Mouse (Mus musculus) brain, adult 2 months (tissue): ENCODE results near the gene Slc4a1.

Experiments
- DNase-seq: peaks from one replicate; pipeline ENCODE4 v3.0.0; 2011; ENCODE audit warnings: low read depth, low spot score

The Slc4a1 gene

DNA sequence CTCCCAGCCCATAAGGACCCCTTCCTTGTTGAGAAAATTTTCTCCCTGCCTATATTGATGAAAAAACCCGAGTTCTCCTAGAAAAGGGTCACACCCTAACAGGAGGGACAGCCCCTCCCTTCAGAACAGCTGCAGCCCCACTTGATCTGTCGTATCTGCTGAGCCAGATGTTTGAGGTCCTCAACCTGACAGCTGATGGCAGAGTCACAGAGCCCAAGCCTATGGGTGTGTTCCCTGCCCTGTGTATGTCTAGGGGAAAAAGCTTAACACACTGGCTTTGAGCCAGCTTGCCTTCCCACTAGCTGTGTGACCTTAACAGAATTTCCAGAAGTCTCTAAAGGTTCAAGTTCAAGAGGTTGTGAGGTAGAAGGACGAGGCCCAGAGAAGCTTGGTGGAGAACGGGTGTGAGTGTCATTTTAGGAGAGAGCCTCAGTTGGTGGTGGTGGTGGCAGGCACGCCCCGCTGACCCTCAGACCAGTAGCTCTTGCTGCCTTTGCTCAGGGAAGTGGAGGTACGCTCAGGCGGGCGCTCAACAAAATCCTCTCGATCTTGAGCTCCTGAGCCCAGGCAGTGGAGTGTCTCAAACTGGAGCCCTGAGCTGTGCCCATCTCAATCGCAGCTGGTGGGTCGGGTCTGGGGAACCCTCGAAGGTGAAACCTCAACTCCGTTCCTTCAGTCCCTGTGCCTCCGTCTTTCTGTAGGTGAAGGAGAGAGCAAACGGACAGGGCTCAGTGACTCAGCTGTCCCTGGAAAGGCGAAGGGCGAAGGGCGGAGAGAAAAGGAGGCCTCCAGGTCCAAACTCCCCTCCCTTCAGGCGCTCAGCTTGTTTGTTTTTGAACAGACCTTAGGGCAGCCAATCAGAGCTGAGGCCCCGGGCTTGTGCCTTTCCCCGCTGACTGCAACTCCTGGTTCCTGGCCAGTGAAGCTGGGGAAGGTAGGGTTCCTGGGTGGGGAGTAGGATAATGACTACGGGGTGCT is 9.5 kb upstream of the Slc4a1 start:
- DNase-seq: peak; percentile 84

DNA sequence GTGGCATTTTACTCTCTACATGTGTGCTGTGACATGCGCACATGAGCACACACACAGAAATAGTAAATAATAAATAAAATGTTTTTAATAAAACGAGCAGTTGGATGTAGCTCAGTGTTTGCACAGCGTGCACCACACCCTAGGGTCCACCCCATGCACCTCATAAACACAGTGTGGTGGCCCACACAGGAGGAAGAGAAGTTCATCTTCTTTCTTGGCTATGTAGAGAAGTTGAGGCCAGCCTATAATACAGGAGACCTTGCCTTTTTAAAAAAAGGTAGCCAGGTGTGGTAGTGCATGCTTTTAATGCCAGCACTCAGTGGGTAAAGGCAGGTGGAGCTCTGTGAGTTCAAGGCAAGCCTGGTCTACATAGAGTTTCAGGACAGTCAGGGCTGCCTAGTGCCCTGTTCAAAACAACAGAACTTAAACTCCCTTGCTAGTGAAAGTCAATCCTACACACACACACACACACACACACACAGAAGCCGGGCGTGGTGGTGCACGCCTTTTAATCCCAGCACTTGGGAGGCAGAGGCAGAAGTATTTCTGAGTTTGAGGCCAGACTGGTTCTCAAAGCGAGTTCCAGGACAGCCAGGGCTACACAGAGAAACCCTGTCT is 8.2 kb upstream of the Slc4a1 start:
- DNase-seq: no peak

DNA sequence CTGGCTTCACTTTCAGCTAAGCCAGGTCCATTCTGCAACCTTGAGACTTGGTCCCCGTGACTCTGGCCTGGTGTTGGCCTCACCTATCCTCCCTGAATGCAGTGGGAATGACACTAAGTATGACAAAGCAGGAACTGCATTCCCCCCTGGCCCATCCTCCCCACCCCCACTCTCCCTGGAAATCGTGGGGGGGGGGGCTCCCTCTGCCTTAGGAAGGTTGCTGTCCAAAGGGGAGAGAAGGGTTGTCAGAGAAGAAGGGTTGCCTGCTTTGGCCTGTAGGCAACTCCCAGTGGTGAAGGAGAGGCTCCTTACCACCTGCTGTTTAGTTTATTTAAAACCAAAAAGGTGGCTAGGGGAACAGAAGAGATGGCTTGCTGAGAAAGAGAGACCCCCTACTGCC is 7.6 kb upstream of the Slc4a1 start:
- no peak for DNase-seq

DNA sequence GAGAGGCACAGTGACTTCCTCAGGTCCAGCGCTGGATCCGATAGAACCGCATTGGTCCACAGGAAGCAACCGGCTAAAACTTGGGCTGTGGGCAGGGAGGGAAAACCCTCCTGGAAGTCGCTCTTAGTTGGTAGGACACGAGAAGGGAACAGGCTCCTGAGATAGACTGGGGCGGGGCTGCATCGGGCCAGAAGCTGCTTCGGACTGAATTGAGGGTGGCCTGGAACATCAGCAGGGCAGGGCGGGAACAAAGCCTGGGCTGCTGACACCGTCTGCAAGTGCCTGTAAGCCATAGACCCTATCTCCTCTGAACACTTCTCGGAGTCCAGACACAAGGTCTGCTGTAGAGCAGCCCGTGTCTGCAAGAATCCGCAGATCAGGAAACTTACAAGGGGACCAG is 6.9 kb upstream of the Slc4a1 start:
- no peak for DNase-seq

DNA sequence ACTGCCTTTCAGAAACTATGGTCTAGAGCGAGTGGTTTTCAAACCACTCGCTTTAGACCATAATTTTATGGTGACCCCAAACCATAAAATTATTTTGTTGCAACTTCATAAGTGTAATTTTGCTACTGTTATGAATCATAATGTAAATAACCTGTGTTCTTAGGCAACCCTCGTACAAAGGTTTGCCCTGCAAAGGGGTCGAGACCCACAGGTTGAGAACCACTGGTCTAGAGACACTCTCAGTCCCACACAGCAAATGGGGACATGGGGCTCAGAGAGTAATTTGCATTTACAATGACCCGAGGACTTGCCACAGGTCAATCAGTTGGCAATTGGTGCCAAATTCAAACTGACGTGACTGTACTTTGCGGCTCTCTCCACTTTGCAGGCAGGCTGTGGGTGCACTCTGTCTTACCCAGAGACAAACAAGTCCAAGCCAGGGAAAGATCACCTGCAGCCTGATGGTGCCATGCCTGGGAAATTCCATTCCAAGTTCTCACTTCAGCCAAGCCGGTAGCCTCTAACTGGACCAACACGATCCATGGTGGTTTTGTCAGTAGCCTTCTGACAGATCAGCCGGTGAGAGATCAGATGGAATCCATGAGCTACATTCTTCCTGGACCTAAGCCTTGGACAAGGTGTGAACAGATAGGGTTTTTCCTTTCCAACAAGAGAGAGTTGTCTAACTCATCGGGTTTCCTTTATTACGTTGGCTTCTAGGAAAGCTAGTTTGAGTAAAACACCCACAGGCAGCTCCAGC is 6.1 kb upstream of the Slc4a1 start:
- DNase-seq: no peak

DNA sequence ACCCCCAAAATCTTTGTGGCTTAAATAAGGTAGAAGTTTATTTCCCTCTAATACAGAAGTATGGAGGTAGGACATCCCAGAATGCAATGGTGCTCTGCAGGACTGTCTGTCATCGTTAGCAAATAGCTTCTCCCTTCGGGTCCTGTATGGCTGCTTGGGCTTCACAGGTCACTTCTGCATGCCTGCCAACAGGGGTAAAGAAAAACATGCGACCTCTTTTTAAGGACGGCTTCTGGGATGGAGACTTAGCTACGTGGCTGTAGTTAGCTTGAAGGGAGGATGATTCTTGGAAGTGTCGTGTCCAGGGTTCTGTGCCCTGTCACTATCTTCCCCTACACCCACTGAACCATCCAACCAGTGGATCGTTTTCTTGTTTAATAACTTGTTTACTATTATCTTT is 4.3 kb upstream of the Slc4a1 start:
- DNase-seq: no peak

DNA sequence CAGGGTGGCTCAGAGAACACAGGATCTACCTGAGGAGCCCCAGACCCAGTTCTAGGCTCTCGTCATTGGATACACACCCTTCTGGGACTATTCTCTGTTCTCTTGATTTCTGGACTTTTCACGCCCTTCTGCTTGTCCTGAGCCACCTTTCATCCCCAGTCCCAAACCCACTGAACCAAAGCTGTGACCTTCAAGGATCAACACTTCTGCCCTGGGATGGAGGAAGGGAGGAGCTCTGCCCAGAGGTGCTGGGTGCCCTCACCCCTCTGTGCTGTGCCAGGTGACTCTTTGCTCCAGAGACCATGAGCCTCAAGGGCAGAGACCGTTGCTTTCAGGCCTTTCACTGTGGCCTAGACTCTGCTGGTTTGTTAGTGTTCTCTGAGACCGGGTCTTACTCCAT is 3.3 kb upstream of the Slc4a1 start:
- DNase-seq: no peak

DNA sequence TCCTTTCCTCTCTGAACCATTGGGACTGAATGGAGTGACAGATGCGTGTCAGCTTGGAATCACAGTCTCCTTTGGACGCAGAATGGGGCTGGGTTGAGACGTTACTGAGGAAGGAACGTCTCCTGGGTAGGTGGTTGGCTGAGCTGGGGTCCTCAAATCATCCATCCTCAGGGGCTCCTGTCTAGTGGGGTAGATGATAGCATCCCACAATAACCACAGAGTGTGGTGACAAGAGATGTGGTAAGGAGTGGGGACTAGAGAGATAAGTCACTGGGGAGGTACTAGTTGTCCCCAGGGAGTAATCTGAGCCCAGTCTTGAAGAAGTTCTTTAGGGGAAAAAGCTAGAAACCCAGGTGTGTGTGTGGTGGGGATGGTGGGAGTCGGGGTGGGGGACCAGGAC is 2.3 kb upstream of the Slc4a1 start:
- DNase-seq: no peak

DNA sequence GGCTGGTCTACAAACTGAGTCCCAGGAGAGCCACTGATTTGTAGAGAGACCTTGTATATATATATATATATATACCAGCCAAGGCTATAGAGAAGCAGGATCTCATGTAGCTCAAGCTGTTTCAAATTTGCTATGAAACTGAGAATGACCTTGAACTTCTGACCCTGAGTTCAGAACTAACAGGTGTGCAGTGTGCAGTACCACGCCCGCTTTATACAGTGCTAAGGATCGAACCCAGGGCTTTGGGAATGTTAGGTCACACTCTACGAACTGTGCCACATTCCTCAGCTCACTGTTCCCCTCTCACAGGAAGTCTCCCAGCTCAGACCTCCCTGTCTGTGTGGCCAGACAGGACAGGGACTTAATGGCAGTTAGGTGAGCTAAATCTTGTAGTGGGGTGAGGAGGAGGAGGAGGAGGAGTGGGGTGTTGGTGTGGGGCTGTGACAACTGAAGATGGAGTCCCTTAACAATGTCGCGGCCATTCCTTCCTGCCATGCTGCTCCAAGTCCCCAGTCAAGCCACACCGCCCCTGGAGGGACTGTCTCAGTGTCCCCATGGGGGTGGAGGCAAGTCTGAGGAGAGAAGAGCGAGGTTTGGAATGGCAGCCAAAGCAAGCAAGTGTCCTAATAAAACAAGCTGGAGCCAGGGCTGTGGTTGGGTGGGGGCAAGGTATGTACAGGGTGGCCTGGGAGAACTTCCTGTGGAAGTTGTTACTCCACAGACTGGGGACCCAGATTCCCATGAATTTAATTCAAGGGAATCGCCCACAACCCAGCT is 1.7 kb upstream of the Slc4a1 start:
- no peak for DNase-seq

DNA sequence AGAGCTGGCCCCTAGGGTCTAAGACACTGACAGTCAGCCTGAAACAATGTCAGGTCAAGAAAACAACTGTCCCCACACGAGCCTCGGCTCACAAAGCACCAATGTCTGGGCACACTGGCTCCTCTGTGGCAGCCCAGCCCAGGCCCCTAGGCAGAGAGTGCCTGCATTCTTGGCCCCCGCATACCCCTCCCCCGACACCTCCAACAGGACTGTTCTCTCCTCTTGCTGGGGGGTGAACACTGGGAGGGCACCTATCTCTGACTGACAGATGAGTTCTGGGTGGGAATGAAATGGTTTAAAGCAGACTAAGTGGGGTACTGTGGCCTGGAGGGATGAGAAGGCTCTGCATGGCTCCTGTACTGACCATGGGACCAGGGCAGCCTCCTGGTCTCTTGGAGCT is 304 bp downstream of the Slc4a1 start:
- no peak for DNase-seq

DNA sequence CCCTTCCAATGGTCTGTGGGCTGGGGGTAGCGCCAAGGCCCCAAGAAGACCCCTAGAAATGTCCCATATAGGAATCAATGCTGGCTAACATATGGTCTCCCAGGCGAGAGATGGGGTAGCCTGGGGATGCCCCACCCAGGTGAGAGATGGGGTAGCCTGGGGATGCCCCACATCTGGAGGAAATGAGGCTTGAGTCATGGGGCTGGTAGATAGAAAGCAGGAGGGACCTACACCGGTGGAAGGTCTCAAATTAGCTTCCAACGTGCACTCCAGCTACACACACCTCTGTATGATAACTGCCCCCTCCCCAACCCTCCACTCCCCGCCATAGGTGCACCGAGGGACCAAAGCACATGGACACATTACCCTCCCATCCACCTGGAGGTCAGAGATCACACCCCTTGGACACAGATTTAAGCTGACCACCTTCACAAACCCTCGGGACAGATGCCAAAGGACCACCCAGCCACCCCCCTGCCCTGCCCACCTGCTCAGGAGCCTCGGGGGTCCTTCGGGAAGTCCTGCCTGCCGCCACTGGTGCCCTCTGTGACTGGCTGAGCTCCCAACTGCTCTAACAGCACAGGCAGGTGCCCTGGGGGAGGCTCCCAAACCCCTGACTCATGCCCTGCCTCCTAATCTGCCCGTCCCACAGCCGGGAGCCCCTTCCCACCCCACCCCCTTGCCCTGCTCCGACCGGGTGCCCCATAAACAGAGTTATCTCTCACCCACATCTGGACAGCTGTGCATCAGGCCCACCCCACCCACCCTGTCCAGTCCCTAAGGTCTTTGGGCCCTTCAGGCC is 1.2 kb downstream of the Slc4a1 start:
- DNase-seq: no peak

DNA sequence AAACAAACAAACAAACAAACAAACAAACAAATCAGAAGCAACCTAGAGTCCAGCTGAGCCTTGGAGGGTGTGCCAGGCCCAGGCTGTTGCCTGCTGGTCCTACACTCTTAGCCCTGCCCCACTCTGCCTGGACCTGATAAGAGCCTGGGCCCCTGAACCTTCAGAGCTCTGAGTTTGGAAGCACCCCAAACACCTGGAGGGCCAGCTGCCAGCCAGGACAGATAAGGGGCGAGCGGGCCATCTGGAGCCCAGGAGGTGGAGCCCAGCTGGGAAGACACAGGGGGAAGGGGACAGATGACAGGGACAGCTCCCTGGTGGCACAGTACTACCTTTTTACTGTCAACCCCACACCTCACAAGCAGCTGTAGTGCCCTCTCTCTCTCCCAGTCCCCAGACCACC is 2.4 kb downstream of the Slc4a1 start:
- no peak for DNase-seq

DNA sequence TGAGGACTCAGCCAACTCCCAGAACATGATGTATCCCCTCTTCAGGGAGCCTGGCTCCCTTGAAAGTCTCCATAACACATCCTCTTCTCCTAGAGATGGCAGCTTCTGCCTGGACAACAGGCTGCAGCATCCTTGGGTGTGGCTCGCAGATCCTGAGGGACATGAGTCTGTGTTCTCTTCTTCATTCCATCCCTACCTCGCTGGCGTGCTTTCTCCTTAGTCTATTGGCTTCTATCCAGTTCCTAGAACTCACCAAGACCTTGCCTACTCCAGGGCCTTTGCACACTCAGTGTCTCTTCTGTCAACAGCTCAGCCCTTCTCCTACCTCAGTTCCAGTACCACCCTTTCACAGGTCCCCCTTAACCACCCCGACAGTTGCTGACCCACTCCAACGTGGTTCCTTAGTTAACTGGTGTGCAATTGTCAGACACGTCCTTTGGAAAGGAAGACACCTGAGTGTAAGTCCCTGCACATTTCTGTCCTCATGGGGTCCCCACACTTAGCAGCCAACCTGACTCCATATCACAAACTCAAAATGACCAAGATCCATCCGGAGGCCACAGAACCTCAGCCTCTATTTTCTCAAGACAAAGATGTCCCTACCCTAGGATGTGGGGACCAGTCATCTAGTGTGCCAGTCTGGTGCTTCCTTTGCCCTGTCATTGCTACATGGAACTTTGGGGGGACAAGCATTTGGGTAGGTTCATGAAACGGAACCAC is 4.1 kb downstream of the Slc4a1 start:
- no peak for DNase-seq

DNA sequence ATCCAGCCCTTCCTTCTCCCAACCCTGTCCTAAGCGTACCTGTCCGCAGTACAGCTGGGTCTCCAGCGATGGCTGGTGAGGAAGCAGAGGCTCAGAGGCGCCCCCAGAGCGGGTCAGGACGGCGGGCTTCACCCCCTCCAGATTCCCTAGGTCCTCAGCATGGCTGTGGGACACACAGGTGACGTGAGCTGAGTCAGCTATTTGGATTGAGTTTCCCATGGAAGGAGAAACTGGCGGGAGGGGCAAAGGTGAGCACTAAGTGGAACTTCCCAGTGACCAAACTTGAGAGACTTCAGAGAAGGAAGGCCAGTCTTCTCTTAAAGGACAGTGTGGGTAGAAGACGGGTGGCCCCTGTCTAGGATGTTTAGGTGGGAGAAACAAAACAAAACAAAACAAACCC is 7.6 kb downstream of the Slc4a1 start:
- DNase-seq: no peak

DNA sequence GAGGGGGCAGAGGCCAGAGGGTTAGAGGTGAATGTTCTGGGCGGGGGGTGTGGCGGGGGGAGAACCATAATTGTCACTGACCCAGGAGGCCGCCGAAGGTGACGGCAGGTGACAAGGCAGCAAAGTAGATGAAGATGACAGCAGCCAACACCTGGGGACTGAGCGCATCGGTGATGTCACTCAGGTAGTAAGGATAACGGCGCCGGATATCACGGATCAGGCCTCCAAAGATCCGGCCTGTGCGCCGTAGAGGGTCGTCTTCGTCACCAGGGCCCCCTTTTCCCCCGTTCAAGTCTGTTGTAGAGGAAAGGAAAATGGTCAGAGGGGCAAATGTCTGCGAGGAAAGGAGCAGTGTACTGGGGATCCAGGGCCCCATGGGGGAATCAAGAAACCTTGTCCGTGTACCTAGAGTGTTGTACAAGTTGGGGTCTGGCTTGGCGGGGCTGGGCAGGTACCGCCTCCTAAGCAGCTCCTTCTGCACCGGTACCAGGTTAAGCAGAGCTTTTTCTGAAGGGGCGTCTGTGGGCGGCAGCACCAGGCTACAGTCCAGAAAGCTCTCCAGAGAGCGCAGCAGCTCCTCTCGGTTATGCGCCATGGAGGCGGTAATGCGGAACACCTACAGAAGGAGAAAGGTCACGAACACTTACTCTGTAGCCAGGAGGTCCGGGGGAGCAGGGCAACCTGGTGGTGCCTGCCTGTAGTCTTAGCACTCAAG is 9.2 kb downstream of the Slc4a1 start:
- DNase-seq: no peak

DNA sequence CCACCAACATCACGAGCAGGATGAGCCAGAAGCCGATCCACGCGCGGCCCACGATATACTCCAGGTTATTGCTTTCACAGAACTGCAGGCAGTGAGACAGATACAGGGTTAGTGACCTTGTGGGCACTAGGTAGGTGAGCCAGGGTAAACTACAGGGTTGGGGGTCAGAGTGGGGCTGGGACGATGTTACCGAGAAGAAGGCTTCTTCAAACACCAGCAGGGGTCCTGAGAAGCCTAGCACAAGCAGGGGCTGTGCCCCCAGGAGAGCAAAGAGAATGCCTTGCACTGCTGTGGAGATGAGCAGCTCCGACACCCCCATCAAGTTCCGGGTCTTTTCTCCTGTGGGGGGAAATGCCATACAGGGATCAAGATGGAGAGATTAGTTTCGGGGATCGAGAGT is 9.8 kb downstream of the Slc4a1 start:
- no peak for DNase-seq

DNA sequence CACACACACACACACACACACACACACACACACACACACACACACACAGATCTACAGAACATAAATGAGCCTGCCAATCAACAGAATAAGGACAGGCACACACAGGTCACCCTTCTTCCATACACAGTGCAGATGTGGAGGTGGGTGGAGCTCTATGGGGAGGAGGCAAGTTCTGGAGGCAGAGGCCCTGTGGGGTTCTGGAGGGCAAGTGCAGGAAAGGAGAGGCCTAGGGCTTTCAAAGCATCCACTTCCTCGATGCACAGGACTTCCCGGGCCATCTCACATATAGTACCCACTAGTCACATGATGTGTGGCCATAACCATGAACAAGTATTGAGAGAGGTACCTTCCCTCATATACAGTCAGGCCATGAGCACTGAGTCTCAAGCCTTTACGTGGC is 10.5 kb downstream of the Slc4a1 start:
- no peak for DNase-seq

DNA sequence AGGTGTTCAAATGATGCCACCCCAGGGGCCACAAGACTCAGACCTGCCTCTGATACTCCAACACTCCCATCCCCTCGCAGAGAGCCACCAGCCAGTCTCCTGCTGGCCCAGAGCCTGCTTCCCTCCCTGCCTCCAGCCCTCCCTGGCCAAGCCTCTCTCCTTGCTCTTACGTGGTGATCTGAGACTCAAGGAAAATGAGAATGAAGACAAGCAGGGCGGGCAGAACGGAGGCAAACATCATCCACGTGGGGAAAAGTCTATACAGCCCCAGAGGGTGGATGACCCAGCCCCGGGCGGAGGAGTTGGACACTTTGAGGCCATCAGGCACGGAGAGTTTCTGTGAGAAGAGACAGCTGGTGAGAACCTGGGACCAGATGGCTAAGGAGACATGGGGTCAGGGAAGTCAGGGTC is 13.0 kb downstream of the Slc4a1 start:
- peak; percentile 84 for DNase-seq

DNA sequence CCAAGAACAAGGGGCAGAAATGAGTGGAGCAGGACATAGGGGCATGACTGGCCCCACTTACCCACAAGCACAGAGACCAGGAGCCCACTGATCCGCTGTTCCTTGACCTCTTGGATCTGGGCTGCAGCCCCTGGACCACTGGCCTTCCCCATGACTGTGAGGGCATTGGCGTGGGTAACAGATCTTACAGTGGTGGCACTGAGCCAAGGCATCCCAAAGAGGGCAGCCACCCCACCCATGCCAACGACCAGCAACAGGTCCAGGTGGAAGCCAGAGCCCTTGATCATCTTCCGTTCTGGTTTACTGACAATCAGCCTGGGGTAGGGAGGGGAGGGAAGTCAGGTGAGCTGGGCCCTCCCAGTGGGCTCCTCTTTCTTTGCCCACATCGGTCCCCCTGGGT is 13.6 kb downstream of the Slc4a1 start:
- no peak for DNase-seq
